Mouse (Mus musculus) liver, embryonic 12.5 days (tissue): ENCODE results near the gene Slc5a1. TPM values are rescaled to one million over a fixed set of nuclear protein-coding genes. Genes with fewer than 3 reads are reported as not detected.

ENCODE experiments used
- ATAC-seq: fragments of 200-750 bp; cut with Nextera tagmentation; 2 replicates; pipeline ENCODE4 v1.8.0; 2017; ENCODE audit warnings: moderate number of reproducible peaks, mild to moderate bottlenecking, moderate library complexity
- H3K27ac ChIP-seq: fragments of 300-500 bp; sonication (generic); 2 replicates; pipeline ENCODE4 v1.5.1; 2016; ENCODE audit warnings: mild to moderate bottlenecking
- H3K27me3 ChIP-seq: fragments of 300-500 bp; sonication (generic); replicated peaks from 2 replicates; pipeline ENCODE4 v1.6.1; 2016; ENCODE audit warnings: mild to moderate bottlenecking, moderate library complexity
- H3K36me3 ChIP-seq: fragments of 300-500 bp; sonication (generic); 2 replicates; pipeline ENCODE4 v1.6.1; 2016; ENCODE audit warnings: mild to moderate bottlenecking, moderate library complexity
- H3K4me1 ChIP-seq: fragments of 300-500 bp; sonication (generic); 2 replicates; pipeline ENCODE4 v1.6.1; 2016
- H3K4me2 ChIP-seq: fragments of 300-500 bp; sonication (generic); 2 replicates; pipeline ENCODE4 v1.6.1; 2016; ENCODE audit warnings: mild to moderate bottlenecking, moderate library complexity
- H3K4me3 ChIP-seq: fragments of 300-500 bp; sonication (generic); 2 replicates; pipeline ENCODE4 v1.5.1; 2016; ENCODE audit warnings: mild to moderate bottlenecking, moderate library complexity
- H3K9ac ChIP-seq: fragments of 300-500 bp; sonication (generic); 2 replicates; pipeline ENCODE4 v1.6.1; 2016; ENCODE audit warnings: mild to moderate bottlenecking, moderate library complexity
- H3K9me3 ChIP-seq: fragments of 300-500 bp; sonication (generic); replicated peaks from 2 replicates; pipeline ENCODE4 v1.6.1; 2016; ENCODE audit warnings: mild to moderate bottlenecking, moderate library complexity
- WGBS: fragments of 180-500 bp; shearing (Covaris S2); methylation state at CpG from one replicate; pipeline ENCODE4 v1.1.7; 2016; ENCODE audit not compliant: insufficient replicate concordance; 5-methylcytosine and 5-hydroxymethylcytosine counted together
- polyA plus RNA-seq: library from polyadenylated mRNA; unstranded; fragments of >200 nt; fragmentation: Nextera tagmentation; extraction: Ambion mirVana; gene quantifications from 2 replicates; pipeline ENCODE4 v1.2.1, GENCODE M21; 2016

Gene Slc5a1
- polyA plus RNA-seq, 1 experiment from 2014 or later, result not detected

DNA sequence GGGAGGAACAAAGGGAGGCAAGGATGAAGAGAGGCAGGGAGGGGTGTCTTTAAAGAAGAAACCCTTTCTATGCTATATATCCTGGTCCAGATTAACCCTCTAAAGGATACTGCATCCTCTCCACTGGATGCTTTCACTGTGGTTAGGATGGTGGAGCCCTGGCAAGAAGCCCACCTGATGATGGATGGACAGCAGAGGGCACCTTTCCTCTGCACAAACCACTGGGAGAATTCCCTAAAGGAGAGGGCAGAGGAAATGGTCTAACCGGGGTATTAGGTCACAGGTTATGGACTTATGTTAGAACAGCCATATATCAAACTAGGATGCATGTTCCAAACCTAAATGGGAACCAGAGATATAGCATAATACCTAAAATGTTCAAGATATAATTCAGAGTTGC lies 96.1 kb downstream of the Slc5a1 start:
- Histone ChIP-seq H3K36me3 (no peaks in the 10 kb centered on the region), H3K4me3 (no peak overlapping the region), H3K27ac (no peak overlapping the region), H3K27me3 (peaks cover 11% of the 10 kb centered on the region; the same call in 1 of the 2 replicates), H3K9me3 (no peaks in the 10 kb centered on the region), H3K9ac (no peak overlapping the region), H3K4me1 (peaks cover 22% of the 10 kb centered on the region), H3K4me2 (no peak overlapping the region)
- ATAC-seq, result no peak
- WGBS, result 46% methylated on average over 1 of the region's 1 CpGs

DNA sequence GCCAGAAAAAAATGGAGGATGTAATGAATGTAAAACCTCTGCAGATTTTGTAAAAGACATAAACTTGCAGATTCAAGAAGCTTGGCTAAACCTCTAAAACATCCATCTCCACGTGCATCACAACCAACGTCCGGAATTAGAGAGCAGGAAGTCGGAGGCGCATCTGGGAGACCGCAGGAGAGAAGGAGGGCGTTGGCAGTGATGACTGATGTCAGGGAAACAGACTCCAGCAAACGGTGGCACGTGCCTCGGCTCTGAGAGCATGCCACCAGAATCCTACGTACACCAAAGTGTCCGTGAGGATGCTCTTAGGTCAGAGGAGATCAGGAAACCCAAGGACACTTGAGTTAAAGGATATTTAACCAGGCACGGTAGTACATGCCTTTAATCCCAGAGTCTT lies 97.7 kb downstream of the Slc5a1 start:
- no peak for ATAC-seq
- no peaks in the 10 kb centered on the region for H3K9me3 ChIP-seq
- no peaks in the 10 kb centered on the region for H3K36me3 ChIP-seq
- no peak overlapping the region for H3K9ac ChIP-seq
- no peak overlapping the region for H3K4me3 ChIP-seq
- peaks cover 13% of the 10 kb centered on the region; the same call in 1 of the 2 replicates for H3K27me3 ChIP-seq
- peaks cover 30% of the 10 kb centered on the region for H3K4me1 ChIP-seq
- H3K4me2 ChIP-seq, result no peak overlapping the region
- no peak overlapping the region for H3K27ac ChIP-seq
- WGBS, result 53% methylated on average over 13 of the region's 13 CpGs

DNA sequence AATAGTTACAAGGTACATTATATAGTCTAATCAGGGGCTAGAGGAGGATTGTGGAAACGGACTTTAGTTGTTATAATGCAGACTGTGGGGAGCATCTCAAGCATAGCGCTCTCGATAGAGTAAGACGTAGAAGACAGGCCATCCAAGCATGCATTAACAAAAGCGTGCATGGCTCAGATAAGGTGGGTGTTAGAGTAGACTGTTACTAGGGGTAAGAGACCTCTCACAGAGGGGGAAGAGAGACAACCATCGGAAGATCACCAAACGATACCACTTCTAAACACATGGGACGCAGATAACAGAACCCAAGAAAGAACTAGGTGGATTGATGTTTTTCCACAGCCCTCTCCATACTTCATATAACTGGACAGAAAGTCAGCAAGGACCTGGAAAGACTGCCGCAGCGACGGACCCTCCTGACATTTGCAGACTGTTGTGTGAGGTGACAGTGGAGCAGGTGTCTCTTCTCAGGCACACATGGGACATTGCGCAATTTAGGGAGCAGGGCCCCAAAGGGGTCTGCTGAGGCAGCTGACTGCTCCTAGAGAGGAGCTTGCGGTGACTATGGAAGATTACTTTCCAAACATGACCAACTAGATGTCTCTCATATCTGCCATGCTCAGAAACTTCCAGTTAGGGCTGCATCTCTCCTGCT lies 98.6 kb downstream of the Slc5a1 start:
- WGBS, result 49% methylated on average over 13 of the region's 13 CpGs
- Histone ChIP-seq H3K9ac (no peak overlapping the region), H3K4me3 (no peak overlapping the region), H3K9me3 (no peaks in the 10 kb centered on the region), H3K4me2 (no peak overlapping the region), H3K4me1 (peaks cover 38% of the 10 kb centered on the region), H3K27me3 (peaks cover 13% of the 10 kb centered on the region; the same call in 1 of the 2 replicates), H3K36me3 (no peaks in the 10 kb centered on the region), H3K27ac (no peak overlapping the region)
- ATAC-seq, result peak; percentile 57; the same call in 1 of the 2 replicates

DNA sequence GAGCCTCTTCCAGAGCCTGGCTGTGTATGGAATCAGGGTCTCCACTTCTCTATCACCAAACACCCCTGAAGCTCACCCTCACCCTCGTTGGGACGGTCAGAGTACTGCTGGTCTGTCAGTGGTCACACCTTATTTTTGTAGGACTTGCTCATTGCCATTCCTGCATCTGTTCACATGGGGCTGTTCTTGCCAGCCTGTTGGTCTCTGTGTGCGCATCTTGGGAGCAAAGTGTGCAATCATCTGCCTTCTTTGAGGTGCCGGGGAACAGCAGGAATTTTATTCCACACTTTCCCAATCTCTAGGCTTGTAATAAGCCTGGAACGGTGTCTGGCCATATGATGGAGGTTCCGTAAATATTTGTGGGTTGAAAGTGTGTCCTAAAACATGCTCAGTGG lies 99.1 kb downstream of the Slc5a1 start:
- H3K9me3 ChIP-seq, result no peaks in the 10 kb centered on the region
- no peak for ATAC-seq
- no peaks in the 10 kb centered on the region for H3K36me3 ChIP-seq
- no peak overlapping the region for H3K27ac ChIP-seq
- no peak overlapping the region for H3K4me3 ChIP-seq
- no peak overlapping the region for H3K4me2 ChIP-seq
- 55% methylated on average over 6 of the region's 6 CpGs for WGBS
- H3K27me3 ChIP-seq, result peaks cover 13% of the 10 kb centered on the region; the same call in 1 of the 2 replicates
- H3K9ac ChIP-seq, result no peak overlapping the region
- peaks cover 38% of the 10 kb centered on the region for H3K4me1 ChIP-seq

DNA sequence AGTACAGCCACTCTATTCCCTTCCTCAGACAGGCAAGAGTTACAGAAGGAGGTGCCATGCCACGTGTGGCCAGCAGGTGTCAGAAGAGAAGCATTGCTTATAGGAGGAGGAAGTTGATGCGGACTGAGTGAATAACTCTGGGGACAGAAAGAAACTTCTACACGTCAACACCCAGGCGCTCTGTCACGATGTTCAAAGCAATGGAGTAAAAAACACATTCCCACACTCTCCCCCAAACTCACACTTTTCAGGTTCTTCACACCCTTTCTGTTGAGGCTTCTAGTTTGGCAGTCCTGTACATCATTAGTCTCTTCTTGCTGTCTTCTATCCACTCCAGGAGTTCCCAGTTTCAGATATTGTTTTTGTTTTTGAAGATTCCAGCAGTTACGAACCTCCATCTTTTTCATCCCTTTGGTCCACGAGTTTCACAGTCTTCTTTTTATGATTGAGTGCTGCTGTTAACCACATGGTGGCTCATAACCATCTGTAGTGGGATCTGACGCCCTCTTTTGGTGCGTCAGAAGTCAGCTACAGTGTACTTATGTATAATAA lies 99.7 kb downstream of the Slc5a1 start:
- Histone ChIP-seq H3K27ac (no peak overlapping the region), H3K9me3 (no peaks in the 10 kb centered on the region), H3K4me2 (peak overlapping the region; percentile 57), H3K4me1 (peaks cover 38% of the 10 kb centered on the region), H3K4me3 (peak overlapping the region; percentile 20; the same call in 1 of the 2 replicates), H3K36me3 (no peaks in the 10 kb centered on the region), H3K9ac (no peak overlapping the region), H3K27me3 (peaks cover 13% of the 10 kb centered on the region; the same call in 1 of the 2 replicates)
- WGBS, result 12% methylated on average over 9 of the region's 9 CpGs
- ATAC-seq, result peak; percentile 66

DNA sequence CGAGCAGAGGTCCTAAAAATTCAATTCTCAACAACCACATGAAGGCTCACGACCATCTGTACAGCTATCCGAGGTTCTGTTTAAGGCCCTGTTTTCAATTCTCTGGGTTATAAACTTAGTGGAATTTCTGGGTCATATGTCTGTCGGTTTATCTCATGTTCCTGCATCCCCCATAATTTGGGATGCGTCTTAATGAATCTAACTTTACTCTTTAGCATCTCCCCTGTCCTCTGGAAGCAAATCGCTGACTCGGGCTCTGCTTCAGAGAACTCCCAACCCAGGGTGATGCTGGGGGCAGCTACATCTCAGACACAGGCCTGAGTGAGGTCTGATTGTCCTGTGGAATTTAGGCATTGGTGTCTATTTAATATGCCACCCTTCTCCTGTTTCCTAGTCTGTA lies 100.3 kb downstream of the Slc5a1 start:
- peaks cover 13% of the 10 kb centered on the region; the same call in 1 of the 2 replicates for H3K27me3 ChIP-seq
- 62% methylated on average over 7 of the region's 7 CpGs for WGBS
- peak overlapping the region; percentile 57; the same call in 1 of the 2 replicates for H3K4me2 ChIP-seq
- ATAC-seq, result no peak
- H3K4me1 ChIP-seq, result peaks cover 38% of the 10 kb centered on the region
- H3K27ac ChIP-seq, result no peak overlapping the region
- no peak overlapping the region for H3K4me3 ChIP-seq
- H3K9me3 ChIP-seq, result no peaks in the 10 kb centered on the region
- H3K9ac ChIP-seq, result no peak overlapping the region
- H3K36me3 ChIP-seq, result no peaks in the 10 kb centered on the region

DNA sequence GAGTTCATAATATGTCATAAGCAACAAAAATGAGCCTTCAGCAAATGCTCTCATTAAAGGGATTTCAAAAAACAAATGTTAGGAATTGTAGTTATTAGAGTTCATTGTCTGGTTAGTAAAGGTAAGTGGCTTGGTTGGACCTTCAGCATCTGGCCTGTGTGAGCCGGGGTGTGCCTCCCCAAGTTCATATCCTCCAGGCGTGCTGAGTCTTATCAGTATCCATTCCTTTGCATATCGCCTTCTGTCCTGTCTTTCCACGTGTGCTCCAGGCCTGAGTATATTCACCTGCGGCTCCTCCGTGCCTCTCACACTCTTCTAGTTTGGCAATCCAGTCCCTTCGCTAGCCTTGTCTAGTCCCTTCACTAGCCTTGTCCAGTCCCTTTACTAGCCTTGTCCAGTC lies 102.3 kb downstream of the Slc5a1 start:
- Histone ChIP-seq H3K4me1 (peaks cover 38% of the 10 kb centered on the region), H3K4me3 (no peak overlapping the region), H3K36me3 (no peaks in the 10 kb centered on the region), H3K27me3 (0 out of 2 replicates have a peak, but pooled peaks cover 8% of the 10 kb centered on the region), H3K9ac (peak overlapping the region; percentile 27; the same call in 1 of the 2 replicates), H3K4me2 (no peak overlapping the region), H3K27ac (no peak overlapping the region), H3K9me3 (no peaks in the 10 kb centered on the region)
- WGBS, result 40% methylated on average over 7 of the region's 7 CpGs
- ATAC-seq, result peak; percentile 59; the same call in 1 of the 2 replicates

DNA sequence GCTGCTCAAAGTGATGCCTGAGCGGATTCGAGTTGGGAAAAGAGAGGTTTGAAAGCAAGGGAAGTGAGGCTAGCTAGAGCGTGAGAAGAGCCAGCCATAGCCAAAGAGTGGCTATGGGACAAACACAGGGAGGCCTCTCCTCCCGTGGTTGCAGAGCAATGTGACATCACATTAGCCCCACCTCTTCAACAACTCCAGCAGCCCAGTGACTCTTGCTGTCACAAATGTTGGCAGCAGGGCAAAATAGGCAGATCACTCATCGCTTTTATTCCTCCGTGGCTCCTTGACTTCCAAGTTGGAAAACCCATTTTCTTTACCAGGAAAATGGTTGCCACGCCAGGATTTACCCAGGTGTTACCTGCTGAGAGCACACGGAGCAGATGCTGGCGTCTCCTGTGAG lies 103.1 kb downstream of the Slc5a1 start:
- H3K9ac ChIP-seq, result no peak overlapping the region
- no peak for ATAC-seq
- WGBS, result 46% methylated on average over 9 of the region's 9 CpGs
- no peaks in the 10 kb centered on the region for H3K36me3 ChIP-seq
- H3K4me2 ChIP-seq, result no peak overlapping the region
- H3K4me1 ChIP-seq, result peaks cover 38% of the 10 kb centered on the region
- H3K9me3 ChIP-seq, result no peaks in the 10 kb centered on the region
- 0 out of 2 replicates have a peak, but pooled peaks cover 3% of the 10 kb centered on the region for H3K27me3 ChIP-seq
- H3K27ac ChIP-seq, result no peak overlapping the region
- no peak overlapping the region for H3K4me3 ChIP-seq

DNA sequence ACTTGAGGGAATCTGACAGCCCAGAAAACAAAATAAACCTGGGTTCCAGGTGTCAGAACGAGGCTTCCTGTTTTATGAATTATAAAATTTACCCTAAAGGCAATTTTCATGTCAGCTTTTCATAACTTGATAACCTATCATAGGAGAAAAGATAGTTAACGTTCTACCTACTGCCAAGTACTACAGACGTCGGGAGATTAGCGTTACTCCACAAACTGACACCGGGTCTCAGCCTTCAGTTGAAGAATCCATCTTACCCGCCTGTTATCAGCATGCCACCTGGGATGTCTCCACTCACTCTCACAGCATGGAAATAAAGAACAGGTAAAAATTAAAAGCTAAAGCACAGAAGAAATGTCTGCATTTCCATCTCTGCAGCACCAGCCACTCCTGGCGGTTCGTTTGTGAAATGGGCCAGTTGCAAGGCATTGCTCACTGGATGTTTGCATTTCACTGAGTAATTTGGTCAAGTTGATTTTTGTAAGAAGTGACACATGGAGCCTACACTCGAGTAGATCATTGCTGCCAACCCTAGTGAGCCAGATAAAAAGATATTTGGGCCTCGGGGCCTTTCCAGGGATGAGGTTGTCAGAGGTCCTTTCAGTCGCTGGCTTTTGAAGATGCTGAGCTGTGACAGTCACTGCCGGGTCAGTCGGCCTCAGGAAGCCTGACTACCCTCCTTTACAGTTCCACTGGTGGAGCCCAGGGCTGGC lies 104.7 kb downstream of the Slc5a1 start:
- Histone ChIP-seq H3K36me3 (no peaks in the 10 kb centered on the region), H3K4me3 (no peak overlapping the region), H3K27ac (no peak overlapping the region), H3K9ac (no peak overlapping the region), H3K4me2 (no peak overlapping the region), H3K4me1 (peaks cover 28% of the 10 kb centered on the region), H3K27me3 (0 out of 2 replicates have a peak, but pooled peaks cover 3% of the 10 kb centered on the region), H3K9me3 (no peaks in the 10 kb centered on the region)
- ATAC-seq, result no peak
- 55% methylated on average over 14 of the region's 14 CpGs for WGBS

DNA sequence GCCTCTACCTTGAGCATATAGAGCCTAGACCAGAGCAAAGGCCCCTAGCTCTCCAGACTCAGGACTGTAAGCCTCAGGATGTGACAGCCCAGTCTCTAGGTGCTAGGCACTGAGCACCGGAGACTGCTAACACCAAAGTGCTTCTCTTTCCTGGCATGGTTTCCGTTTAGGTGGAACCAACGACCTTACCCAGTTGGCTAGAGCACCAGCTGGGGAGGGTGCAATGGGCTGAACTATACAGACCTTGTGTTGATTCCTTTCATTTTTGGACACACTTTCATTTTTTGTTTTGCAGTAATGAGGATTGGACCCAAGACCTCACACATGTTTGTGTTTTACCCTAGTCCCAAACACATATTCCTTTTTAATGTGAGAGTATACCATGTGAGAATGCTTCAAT lies 106.5 kb downstream of the Slc5a1 start:
- no peak for ATAC-seq
- no peak overlapping the region for H3K4me2 ChIP-seq
- peaks cover 15% of the 10 kb centered on the region for H3K4me1 ChIP-seq
- 71% methylated on average over 3 of the region's 3 CpGs for WGBS
- no peak overlapping the region for H3K27ac ChIP-seq
- no peaks in the 10 kb centered on the region for H3K36me3 ChIP-seq
- no peaks in the 10 kb centered on the region for H3K9me3 ChIP-seq
- no peak overlapping the region for H3K4me3 ChIP-seq
- H3K27me3 ChIP-seq, result no peaks in the 10 kb centered on the region
- no peak overlapping the region for H3K9ac ChIP-seq

DNA sequence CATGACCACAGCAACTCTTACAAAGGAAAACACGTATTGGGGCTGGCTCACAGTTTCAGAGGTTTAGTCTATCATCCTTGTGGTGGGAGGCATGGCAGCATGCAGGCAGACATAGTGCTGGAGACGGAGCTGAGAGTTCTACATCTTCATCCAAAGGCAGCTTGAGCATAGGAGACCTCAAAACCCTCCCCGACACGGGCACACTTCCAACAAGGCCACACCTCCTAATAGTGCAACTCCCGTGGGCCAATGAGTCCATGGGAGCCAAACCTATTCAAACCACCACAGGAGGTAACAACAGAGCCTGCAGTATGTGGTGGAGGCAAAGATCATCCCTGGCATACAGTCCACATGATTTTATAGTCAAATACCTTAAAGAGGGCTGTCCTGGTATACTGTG lies 107.2 kb downstream of the Slc5a1 start:
- Histone ChIP-seq H3K9ac (no peak overlapping the region), H3K4me2 (no peak overlapping the region), H3K27ac (no peak overlapping the region), H3K4me3 (no peak overlapping the region), H3K9me3 (no peaks in the 10 kb centered on the region), H3K4me1 (peaks cover 17% of the 10 kb centered on the region), H3K27me3 (no peaks in the 10 kb centered on the region), H3K36me3 (no peaks in the 10 kb centered on the region)
- no peak for ATAC-seq
- 69% methylated on average over 5 of the region's 5 CpGs for WGBS
